Mouse (Mus musculus): Measurements from ENCODE around the gene Serpina1f. TPM values are rescaled to one million over a fixed set of nuclear protein-coding genes. Genes with fewer than 3 reads are reported as not detected.
"Not testable (repeated sequence)": the region's sequence is repeated elsewhere in the genome, so short reads cannot be mapped to it uniquely, and the experiment has no call there.

The Serpina1f gene
- not detected in 2 replicates for polyA plus RNA-seq (2014; fragmentation: Nextera tagmentation; extraction: Ambion mirVana)

- Histone ChIP-seq H3K9me3 (ENCODE audit: control insufficient read depth, low read length) (no peaks in the 10 kb centered on the region), H3K27me3 (ENCODE audit: control insufficient read depth, insufficient read depth, low read length) (no peaks in the 10 kb centered on the region), H3K4me1 (replicated peaks; ENCODE audit: control insufficient read depth, insufficient read depth, low read length) (no peaks in the 10 kb centered on the region), H3K27ac (ENCODE audit: low read depth, low read length) (no peak within 1 kb of the TSS), H3K4me3 (ENCODE audit: low read depth, low read length) (no peak within 1 kb of the TSS), H3K9ac (ENCODE audit: low read depth, low read length) (no peak within 1 kb of the TSS), H3K4me2 (replicated peaks; ENCODE audit: low read depth, low read length) (no peak within 1 kb of the TSS), H3K36me3 (ENCODE audit: control insufficient read depth, insufficient read depth, low read length) (no peaks in the 10 kb centered on the region)
- ATAC-seq (ENCODE audit: low FRiP score) (no peak), DNase-seq (ENCODE audit: low spot score) (no peak)
- 83% methylated on average over 8 of the region's 8 CpGs for WGBS
Measured at GRCm38 (mm10) chr12:103695429-103695828, at the start of gene Serpina1f. Serpina1f (minus strand) TSS chr12:103695529.

- not testable (repeated sequence) for H3K4me2 ChIP-seq (replicated peaks; ENCODE audit: low read depth, low read length); H3K4me1 ChIP-seq (replicated peaks; ENCODE audit: control insufficient read depth, insufficient read depth, low read length); ATAC-seq (ENCODE audit: low FRiP score); H3K9me3 ChIP-seq (ENCODE audit: control insufficient read depth, low read length); H3K4me3 ChIP-seq (ENCODE audit: low read depth, low read length); H3K36me3 ChIP-seq (ENCODE audit: control insufficient read depth, insufficient read depth, low read length); H3K27ac ChIP-seq (ENCODE audit: low read depth, low read length); DNase-seq (ENCODE audit: low spot score); H3K9ac ChIP-seq (ENCODE audit: low read depth, low read length); H3K27me3 ChIP-seq (ENCODE audit: control insufficient read depth, insufficient read depth, low read length)
- 91% methylated on average over 5 of the region's 6 CpGs for WGBS
Measured at GRCm38 (mm10) chr12:103737791-103738580, 42.7 kb upstream of the Serpina1f start.

GRCm38 (mm10) chr12:103735566-103735965 is 40.2 kb upstream of the Serpina1f start:
- not testable (repeated sequence) for H3K36me3 ChIP-seq (ENCODE audit: control insufficient read depth, insufficient read depth, low read length); H3K27ac ChIP-seq (ENCODE audit: low read depth, low read length); H3K4me2 ChIP-seq (replicated peaks; ENCODE audit: low read depth, low read length); ATAC-seq (ENCODE audit: low FRiP score); H3K9me3 ChIP-seq (ENCODE audit: control insufficient read depth, low read length); H3K4me3 ChIP-seq (ENCODE audit: low read depth, low read length); H3K9ac ChIP-seq (ENCODE audit: low read depth, low read length); DNase-seq (ENCODE audit: low spot score); H3K4me1 ChIP-seq (replicated peaks; ENCODE audit: control insufficient read depth, insufficient read depth, low read length); H3K27me3 ChIP-seq (ENCODE audit: control insufficient read depth, insufficient read depth, low read length)
- 89% methylated on average over 4 of the region's 4 CpGs for WGBS

- not testable (repeated sequence) for DNase-seq (ENCODE audit: low spot score); H3K4me3 ChIP-seq (ENCODE audit: low read depth, low read length); ATAC-seq (ENCODE audit: low FRiP score); H3K9me3 ChIP-seq (ENCODE audit: control insufficient read depth, low read length); H3K27ac ChIP-seq (ENCODE audit: low read depth, low read length); H3K4me1 ChIP-seq (replicated peaks; ENCODE audit: control insufficient read depth, insufficient read depth, low read length); H3K36me3 ChIP-seq (ENCODE audit: control insufficient read depth, insufficient read depth, low read length); H3K27me3 ChIP-seq (ENCODE audit: control insufficient read depth, insufficient read depth, low read length); H3K9ac ChIP-seq (ENCODE audit: low read depth, low read length); H3K4me2 ChIP-seq (replicated peaks; ENCODE audit: low read depth, low read length)
- WGBS = 80% methylated on average over 4 of the region's 4 CpGs
Measured at GRCm38 (mm10) chr12:103735101-103735500, 39.8 kb upstream of the Serpina1f start.

- Histone ChIP-seq H3K4me3 (ENCODE audit: low read depth, low read length) (no peak overlapping the region), H3K27ac (ENCODE audit: low read depth, low read length) (no peak overlapping the region), H3K27me3 (ENCODE audit: control insufficient read depth, insufficient read depth, low read length) (no peaks in the 10 kb centered on the region), H3K36me3 (ENCODE audit: control insufficient read depth, insufficient read depth, low read length) (no peaks in the 10 kb centered on the region), H3K9me3 (ENCODE audit: control insufficient read depth, low read length) (no peaks in the 10 kb centered on the region), H3K4me2 (replicated peaks; ENCODE audit: low read depth, low read length) (no peak overlapping the region), H3K4me1 (replicated peaks; ENCODE audit: control insufficient read depth, insufficient read depth, low read length) (no peaks in the 10 kb centered on the region), H3K9ac (ENCODE audit: low read depth, low read length) (no peak overlapping the region)
- WGBS = 78% methylated on average over 3 of the region's 3 CpGs
- no peak for DNase-seq (ENCODE audit: low spot score)
- ATAC-seq (ENCODE audit: low FRiP score) = no peak
Measured at GRCm38 (mm10) chr12:103711537-103711936, 16.2 kb upstream of the Serpina1f start.

GRCm38 (mm10) chr12:103710405-103710804 is 15.1 kb upstream of the Serpina1f start:
- DNase-seq (ENCODE audit: low spot score) (no peak), ATAC-seq (ENCODE audit: low FRiP score) (no peak)
- no peak overlapping the region for H3K27ac ChIP-seq (ENCODE audit: low read depth, low read length)
- no peaks in the 10 kb centered on the region for H3K4me1 ChIP-seq (replicated peaks; ENCODE audit: control insufficient read depth, insufficient read depth, low read length)
- H3K9ac ChIP-seq (ENCODE audit: low read depth, low read length) = no peak overlapping the region
- H3K4me3 ChIP-seq (ENCODE audit: low read depth, low read length) = no peak overlapping the region
- H3K27me3 ChIP-seq (ENCODE audit: control insufficient read depth, insufficient read depth, low read length) = no peaks in the 10 kb centered on the region
- H3K36me3 ChIP-seq (ENCODE audit: control insufficient read depth, insufficient read depth, low read length) = no peaks in the 10 kb centered on the region
- no peaks in the 10 kb centered on the region for H3K9me3 ChIP-seq (ENCODE audit: control insufficient read depth, low read length)
- 66% methylated on average over 1 of the region's 1 CpGs for WGBS
- H3K4me2 ChIP-seq (replicated peaks; ENCODE audit: low read depth, low read length) = no peak overlapping the region

- DNase-seq (ENCODE audit: low spot score) (no peak), ATAC-seq (ENCODE audit: low FRiP score) (no peak)
- no peaks in the 10 kb centered on the region for H3K9me3 ChIP-seq (ENCODE audit: control insufficient read depth, low read length)
- no peak overlapping the region for H3K4me3 ChIP-seq (ENCODE audit: low read depth, low read length)
- H3K36me3 ChIP-seq (ENCODE audit: control insufficient read depth, insufficient read depth, low read length) = no peaks in the 10 kb centered on the region
- no peak overlapping the region for H3K27ac ChIP-seq (ENCODE audit: low read depth, low read length)
- no peak overlapping the region for H3K9ac ChIP-seq (ENCODE audit: low read depth, low read length)
- H3K4me2 ChIP-seq (replicated peaks; ENCODE audit: low read depth, low read length) = no peak overlapping the region
- H3K4me1 ChIP-seq (replicated peaks; ENCODE audit: control insufficient read depth, insufficient read depth, low read length) = no peaks in the 10 kb centered on the region
- WGBS = 76% methylated on average over 4 of the region's 4 CpGs
- no peaks in the 10 kb centered on the region for H3K27me3 ChIP-seq (ENCODE audit: control insufficient read depth, insufficient read depth, low read length)
Measured at GRCm38 (mm10) chr12:103706113-103706512, 10.8 kb upstream of the Serpina1f start.

GRCm38 (mm10) chr12:103705547-103705946 is 10.2 kb upstream of the Serpina1f start:
- no peak for ATAC-seq (ENCODE audit: low FRiP score)
- Histone ChIP-seq H3K4me2 (replicated peaks; ENCODE audit: low read depth, low read length) (no peak overlapping the region), H3K4me1 (replicated peaks; ENCODE audit: control insufficient read depth, insufficient read depth, low read length) (no peaks in the 10 kb centered on the region), H3K27me3 (ENCODE audit: control insufficient read depth, insufficient read depth, low read length) (no peaks in the 10 kb centered on the region), H3K9ac (ENCODE audit: low read depth, low read length) (no peak overlapping the region), H3K9me3 (ENCODE audit: control insufficient read depth, low read length) (no peaks in the 10 kb centered on the region), H3K27ac (ENCODE audit: low read depth, low read length) (no peak overlapping the region), H3K4me3 (ENCODE audit: low read depth, low read length) (no peak overlapping the region), H3K36me3 (ENCODE audit: control insufficient read depth, insufficient read depth, low read length) (no peaks in the 10 kb centered on the region)
- WGBS = 78% methylated on average over 2 of the region's 2 CpGs
- DNase-seq (ENCODE audit: low spot score) = no peak

GRCm38 (mm10) chr12:103700144-103700750 is 4.9 kb upstream of the Serpina1f start:
- no peak for ATAC-seq (ENCODE audit: low FRiP score)
- no peaks in the 10 kb centered on the region for H3K9me3 ChIP-seq (ENCODE audit: control insufficient read depth, low read length)
- H3K4me1 ChIP-seq (replicated peaks; ENCODE audit: control insufficient read depth, insufficient read depth, low read length) = no peaks in the 10 kb centered on the region
- no peak overlapping the region for H3K27ac ChIP-seq (ENCODE audit: low read depth, low read length)
- DNase-seq (ENCODE audit: low spot score) = no peak
- no peaks in the 10 kb centered on the region for H3K27me3 ChIP-seq (ENCODE audit: control insufficient read depth, insufficient read depth, low read length)
- WGBS = 83% methylated on average over 4 of the region's 4 CpGs
- H3K36me3 ChIP-seq (ENCODE audit: control insufficient read depth, insufficient read depth, low read length) = no peaks in the 10 kb centered on the region
- no peak overlapping the region for H3K4me3 ChIP-seq (ENCODE audit: low read depth, low read length)
- no peak overlapping the region for H3K4me2 ChIP-seq (replicated peaks; ENCODE audit: low read depth, low read length)
- no peak overlapping the region for H3K9ac ChIP-seq (ENCODE audit: low read depth, low read length)

Measured in hindbrain, embryonic 11.5 days (tissue).